Mouse (Mus musculus) activated CD4-positive, CD25-positive, alpha-beta regulatory T cell, adult 4 months (primary cell): ENCODE results near the gene 1700025C18Rik. TPM values are rescaled to one million over a fixed set of nuclear protein-coding genes. Genes with fewer than 3 reads are reported as not detected.
A peak's percentile ranks its signal among the peaks of the same experiment; 100 is the strongest.

Experiments
- ATAC-seq: one replicate; pipeline ENCODE4 v1.8.0; 2017
- polyA plus RNA-seq, 2 experiments: library from polyadenylated mRNA; unstranded; fragments of 100-300 nt; shearing (Covaris generic); gene quantifications; one replicate each; pipeline ENCODE4 v1.2.1; 2017

1700025C18Rik gene
- polyA plus RNA-seq, 2 experiments from 2014 or later, result not detected

DNA sequence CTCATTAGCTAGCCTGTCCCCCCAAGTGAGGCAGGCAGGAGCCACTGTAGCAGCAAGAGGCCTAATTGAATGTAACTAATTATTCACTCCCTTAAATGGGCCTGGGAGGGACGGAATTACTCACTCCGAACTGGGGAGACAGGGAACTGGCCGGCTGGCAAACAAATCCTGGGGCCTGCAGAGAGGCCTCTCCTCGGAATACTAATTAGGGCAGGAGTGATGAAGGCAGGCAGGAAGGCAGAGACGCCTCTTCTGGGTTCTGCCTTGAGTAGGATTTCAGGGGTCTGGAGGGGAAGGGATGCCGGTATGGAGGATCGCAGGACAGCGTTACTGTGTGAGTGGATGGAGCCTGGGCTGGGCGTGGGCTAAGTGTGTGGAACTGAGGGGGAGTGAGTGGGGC is 13.5 kb downstream of the 1700025C18Rik start:
- ATAC-seq, result no peak

DNA sequence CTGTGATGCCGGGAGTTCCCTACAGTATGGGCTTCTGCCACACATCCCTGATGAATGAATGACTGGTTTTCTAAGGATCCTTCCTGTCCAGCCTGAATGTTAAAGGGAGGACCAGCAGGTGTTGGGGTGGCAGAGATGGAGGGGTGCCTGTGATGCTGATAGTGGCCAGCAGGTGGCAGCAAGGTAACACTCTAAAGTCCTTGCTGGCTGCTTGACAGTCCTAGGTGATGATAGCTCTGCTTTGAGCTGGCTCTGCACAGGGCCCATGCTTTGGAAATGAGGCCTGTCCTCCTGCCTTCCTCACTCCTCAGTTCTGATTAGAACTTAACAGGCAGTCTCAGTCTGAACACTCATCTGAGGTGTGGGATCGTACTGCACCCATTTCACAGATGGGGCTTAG is 15.6 kb downstream of the 1700025C18Rik start:
- peak; percentile 32 for ATAC-seq

DNA sequence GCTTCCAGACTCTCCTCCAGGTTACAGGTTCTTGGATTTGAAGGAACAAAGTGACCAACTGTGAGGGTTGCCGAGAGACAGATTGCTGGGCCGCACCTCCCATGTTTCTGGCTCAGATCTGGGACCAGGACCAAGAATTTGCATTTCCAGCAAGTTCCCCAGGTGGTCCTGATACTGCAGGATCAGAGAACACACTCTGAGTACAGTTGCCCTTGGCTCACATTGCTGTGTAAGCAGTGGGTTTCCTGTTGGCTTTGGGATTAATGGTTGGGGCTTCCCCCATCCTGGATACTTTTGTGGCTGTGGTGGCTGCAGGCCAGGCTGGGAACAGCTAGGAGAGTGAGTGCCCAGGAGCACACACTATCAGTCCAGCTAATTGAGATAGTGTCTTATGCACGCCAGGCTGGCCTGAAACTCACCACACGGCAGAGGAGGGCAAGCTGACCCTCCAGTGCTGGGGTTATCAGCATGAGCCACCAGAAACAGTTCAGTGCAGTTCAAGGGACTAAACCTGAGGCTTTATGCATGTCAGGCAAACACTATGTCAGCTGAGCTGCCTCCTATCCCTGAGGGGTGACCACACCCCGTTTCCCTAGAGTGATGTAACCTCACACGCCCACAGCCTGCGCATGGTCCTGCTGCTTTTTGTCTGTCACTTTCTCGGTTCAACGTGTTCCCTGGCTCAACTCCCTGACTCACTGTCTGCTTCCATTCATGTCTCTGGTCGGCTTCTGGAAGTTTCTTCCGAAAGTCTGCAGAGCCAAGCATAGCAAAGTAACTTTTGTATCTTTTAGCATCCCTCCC is 16.3 kb downstream of the 1700025C18Rik start:
- ATAC-seq, result no peak

DNA sequence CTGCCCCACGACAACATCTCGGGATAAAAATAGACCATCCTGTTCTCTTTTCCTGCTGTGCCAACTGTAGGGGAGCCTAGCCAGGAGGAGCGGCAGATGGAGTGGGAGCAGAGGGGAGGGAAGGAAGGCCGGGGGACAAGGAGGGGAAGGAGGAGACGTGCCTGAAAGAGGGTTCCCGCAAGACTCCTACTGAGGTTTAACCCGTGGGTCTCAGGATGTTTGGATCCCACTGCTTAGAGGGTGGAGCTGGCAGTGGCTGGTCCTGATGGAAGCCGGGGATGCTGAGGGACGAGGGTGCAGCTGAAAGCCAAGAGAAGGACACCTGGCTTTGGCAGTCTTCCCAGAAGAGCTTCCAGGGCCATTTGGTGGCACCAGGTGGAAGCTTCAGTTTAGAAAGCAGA is 17.2 kb downstream of the 1700025C18Rik start:
- no peak for ATAC-seq

DNA sequence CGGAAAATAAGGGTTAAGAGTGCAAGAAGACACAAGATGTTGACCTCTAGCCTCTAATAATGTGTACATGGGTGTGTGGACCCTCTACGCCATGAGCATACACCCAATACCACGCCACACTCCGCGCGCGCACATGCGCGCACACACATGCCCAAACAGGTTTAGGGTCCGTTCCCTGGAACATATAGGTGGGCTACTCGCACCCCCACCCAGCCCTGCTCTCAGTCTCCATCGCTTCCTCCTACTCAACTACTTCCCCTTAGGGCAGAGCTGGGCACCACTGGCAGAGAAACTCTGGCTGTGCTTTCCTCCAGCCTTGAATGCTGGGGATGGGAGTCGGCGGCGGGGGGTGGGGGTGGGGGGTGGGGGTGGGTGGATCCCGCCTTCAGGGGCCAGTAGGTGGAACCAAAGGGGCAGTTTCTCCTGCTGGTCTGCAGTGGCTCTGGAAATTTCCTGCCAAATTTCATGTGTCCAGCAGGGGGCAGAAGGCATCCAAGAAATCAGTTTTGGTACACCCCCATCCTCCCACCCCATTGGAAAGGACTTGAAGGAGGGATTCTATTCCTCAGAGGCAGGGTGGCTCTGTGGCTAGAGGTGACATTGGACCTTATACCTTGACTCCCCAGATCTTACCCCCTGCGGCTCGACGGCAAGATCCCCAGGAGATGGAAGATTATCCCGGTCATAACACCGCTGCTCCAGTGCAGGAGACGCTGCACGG is 20.3 kb downstream of the 1700025C18Rik start:
- ATAC-seq, result no peak

DNA sequence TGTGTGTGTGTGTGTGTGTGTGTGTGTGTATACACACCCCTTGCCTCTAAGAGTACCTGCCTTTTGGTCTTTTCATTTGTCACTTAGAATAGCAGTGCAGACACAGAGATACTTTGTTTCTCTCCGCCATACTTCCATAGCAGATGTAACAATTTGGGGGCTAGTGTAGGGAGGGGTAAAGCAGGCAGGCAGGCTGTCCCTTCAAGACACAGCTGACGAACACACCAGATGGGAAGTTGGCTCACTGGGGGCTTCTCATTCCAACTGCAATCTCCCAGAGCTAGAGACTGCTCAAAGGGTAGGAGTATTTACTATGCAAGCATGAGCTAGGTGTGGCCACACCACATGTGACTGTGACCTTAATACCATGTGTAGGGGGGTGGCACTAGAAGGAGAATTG is 21.7 kb downstream of the 1700025C18Rik start:
- no peak for ATAC-seq

DNA sequence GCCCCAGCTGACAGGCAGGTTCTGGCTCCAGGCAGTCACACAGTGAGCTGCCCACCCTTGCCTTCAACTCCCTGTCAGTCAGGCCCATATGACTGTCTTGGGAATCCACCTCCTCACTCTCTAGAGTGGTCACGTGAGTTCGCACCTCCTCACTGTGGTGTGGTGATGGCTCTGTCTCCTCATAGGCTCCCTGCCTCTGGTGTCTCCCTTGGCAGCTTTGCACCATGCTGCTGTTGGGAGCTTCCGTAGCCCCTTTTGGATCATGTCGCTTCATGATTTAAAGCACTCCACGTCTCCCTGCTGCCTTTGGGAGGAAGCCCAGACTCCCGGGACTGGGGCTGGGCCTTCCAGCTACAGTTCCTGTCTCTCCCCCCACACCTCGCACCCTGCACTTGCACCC is 26.1 kb downstream of the 1700025C18Rik start:
- ATAC-seq, result no peak

DNA sequence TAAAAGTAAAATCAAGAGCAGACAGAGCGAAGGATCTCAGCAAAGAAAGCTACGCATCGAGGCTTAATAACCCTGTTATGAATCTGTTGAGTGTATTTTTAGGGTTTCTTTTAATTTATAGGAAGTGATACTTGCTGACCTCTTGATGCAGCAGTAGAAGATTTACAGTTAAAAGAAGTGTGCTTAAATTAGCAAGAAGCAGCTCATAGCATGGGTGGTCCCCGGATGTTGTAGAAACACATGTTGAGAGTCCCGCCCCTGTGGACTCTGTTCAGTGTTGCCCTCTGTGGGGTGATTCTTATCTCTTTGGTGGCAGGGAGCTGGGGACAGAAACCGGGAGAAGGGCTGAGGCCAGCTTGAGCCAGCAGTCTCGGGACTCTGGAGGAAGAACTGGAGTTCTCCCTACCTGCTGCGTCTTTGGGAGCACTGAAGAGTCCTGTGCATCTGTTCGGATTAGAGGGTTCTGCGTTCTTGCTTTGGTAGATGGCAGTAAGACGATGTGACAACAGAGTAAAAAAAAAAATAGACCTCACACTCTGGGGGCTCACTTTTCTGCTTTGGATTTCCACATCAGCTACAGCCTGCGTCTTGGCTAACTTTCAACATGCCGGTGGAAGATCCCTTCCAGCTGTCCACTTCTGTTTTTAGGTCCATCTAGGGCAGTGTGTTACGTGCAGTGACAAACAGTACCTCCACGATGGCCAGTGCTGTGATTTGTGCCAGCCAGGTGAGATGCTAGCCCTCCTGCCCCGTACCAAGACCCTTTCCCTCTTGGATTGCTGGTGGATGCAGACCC is 28.7 kb downstream of the 1700025C18Rik start:
- ATAC-seq, result no peak

DNA sequence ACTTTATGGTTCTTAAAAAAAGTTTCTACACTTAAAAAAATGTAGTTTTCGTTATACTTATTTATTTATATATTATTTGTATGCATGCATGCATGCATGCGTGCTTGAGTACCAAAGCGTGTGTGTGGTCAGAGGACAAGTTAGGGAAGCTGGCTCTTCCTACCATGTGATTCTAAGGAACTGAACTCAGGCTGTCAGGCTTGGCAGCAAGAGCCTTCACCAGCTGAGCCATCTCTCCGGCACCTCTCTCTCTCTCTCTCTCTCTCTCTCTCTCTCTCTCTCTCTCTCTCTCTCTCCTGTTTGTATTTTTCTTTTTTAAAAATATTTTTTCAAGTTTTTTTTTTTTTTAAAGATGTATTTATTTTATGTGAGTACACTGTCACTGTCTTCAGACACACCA is 30.6 kb downstream of the 1700025C18Rik start:
- no peak for ATAC-seq

DNA sequence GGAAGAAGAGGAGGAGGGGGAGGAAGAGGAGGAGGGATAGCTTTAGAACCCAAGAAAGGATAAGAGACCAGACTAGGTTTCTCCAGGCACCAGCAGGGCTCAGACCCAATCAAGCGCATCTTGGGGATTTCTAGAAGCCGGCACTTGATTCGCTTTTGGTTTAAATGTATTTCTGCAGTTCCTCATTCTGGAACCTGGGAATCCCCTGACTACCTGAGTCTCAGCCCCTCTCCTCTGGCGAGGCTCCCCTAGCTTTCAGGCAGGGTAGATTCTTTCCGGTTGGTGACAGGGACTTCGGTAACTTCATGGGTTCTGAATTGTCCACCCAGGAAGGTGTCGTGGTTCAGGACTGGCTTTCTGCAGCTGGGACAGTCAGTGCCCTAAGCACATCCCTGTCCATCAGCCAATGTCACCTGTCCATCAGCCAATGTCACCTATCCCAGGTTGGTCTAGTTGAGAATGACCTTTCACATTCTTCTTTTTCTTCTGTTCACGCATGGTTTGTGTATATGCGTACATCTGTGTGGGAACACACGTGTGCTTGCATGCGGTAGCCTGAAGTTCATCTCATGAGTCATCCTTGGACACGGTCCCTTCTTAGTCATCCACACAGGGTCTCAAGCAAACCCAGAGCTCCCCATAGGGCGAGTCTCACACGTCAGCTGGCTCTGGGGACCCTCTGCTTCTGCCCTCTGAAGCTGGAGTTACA is 34.0 kb downstream of the 1700025C18Rik start:
- ATAC-seq, result no peak

DNA sequence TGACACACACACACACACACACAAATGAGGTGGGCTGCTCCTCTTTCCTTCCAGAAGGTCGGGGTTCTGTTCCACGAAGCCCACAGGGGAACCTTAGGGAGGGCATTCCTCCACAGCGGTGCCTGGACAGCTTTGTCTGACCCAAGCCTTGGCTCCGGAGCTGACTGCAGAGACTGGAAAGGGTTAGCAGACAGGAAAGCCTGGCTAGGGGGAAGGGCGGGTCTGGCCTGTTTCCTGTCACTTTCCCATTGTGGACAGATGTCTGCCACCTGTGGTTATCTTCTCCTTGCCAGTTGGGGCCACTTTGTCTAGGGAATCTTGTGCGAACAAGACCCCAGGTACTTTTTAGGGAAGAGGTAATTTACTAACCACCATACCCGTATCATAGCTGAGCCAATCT is 34.6 kb downstream of the 1700025C18Rik start:
- no peak for ATAC-seq

DNA sequence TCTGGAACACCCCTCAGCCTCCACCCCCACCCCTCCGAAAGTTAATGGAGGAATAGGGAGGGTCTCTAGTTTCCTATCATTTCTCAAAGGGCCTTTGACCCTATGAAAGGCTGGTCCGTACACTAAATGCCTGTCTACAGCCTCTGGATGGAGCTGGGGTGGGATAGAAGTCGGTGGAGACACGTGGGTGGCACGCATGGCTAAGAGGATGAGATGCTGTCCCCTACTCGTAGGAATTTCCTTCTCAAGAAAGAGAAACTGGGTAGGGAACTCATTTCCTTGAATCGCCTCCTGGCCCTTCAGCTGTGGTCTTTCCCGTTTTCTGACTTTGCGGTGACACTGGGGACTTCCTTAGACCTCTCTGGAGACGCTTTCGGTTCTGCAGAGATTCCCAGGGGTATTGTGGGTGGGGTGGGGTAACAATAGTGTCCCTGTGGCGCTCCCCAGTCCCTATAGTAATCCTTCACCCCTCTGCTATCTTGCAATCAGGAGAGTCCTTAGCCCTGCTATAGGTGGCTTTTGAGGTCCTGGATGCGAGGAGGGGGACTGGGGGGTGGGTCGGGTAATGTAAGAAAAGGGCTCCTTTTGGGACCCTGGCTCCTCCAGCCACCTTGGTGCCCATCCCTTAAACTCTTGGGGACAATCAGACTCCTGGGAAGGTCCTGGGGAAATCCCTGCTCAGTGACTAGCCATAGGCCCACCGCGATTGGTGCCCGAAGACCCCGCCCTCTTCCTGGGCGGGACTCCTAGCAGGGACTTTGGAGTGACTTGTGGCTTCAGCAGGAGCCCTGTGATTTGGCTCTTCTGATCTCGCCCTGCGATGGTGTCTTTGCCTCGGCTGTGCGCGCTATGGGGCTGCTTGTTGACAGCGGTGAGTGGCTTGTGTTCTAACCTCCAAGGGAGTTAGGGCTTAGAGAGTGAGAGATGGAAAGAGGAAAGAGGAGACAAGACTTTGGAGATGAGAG is 35.4 kb downstream of the 1700025C18Rik start, which contains the start of gene Cd40:
Cd40 (plus strand) TSS at position 740 of the 965 bp plus-strand sequence.
- ATAC-seq, result peak; percentile 77

DNA sequence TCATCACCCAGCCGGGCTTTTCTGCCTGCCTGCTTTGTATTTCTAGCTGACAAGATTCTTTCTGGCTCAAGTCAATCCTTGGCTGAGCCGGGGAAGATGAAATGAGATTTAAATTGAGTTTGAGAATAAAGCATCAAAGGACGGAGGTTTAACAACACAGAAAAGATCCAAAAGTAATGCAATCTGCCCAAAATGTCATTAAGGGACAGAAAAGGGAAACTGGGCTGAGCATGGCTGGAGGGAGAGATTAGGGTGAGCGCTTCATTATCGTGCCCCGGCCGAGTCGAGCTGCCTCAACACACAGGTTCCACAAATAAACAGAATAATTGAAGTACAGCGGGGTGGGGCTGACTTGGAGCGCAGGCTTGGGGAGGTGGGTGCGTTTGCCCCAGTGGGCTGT is 39.0 kb downstream of the 1700025C18Rik start:
- no peak for ATAC-seq

DNA sequence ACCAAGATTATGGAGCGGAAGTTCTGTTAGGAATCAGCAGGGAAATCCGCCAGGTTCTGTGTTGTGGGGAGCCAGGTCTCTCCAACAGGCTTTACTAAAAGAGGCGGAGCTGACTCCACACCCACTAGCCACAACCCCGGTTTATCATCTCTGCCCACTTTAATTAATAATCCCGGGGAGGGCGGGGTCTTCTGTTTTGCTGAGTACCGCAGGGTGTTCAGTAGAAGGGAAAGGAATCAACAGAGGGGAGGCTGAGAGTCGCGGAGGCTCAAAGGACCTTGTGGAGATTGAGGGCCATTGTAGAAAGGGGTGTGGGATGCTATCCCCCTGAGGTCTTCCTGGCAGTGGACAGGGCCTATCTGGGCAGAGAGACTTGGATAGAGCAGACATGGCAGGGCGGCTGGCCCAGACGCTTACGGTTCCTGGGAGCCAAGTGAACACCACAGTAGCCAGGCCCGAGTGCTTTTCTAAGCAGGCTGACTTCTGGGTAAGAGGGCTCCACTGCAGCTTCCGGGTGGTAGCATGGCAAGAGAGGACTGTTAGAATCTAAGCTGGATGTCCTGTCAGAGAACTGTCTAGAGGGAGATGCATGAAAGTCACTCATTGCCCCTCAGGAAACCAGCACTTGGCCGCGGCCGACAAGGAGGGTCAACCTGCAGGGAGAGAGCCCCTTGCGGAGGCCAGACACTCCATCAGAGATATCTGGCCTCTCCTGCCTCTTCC is 39.6 kb downstream of the 1700025C18Rik start:
- ATAC-seq, result no peak

DNA sequence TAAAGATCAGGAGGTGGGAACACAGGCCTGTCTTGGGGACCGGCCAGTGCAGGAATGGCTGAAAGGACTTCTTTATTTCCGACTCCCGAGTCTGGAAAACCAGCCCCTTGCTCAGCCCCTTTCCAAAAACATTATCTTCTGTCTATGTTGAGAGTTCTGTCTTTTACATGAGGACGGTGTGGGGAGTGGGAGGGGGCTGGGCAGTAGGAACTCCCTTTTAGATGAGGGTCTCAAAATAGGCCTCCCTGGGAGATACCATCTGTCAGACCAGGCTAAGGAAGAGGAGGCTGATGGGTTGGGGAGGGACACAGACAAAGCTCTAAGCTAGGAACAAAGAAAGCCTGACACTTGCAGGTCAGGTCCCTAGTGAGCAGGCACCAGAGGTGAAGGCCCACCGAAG is 41.5 kb downstream of the 1700025C18Rik start:
- no peak for ATAC-seq

DNA sequence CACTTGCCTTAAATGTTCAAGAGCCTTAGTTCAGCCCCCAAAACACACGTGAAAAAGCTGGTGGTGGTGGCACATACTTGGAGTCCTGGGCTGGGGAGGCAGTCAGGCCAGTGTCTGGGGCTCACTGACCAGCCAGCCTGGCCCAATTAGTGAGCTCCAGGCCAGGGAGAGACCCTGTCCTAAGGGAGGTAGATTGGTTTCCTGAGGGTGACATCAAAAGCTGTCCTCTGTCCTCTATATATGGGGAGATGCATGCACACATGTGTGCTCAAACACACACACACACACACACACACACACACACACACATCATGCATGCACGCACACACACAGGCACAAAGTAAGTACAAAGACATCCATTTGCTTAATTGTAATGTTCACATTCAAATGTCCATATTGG is 46.8 kb downstream of the 1700025C18Rik start:
- no peak for ATAC-seq

DNA sequence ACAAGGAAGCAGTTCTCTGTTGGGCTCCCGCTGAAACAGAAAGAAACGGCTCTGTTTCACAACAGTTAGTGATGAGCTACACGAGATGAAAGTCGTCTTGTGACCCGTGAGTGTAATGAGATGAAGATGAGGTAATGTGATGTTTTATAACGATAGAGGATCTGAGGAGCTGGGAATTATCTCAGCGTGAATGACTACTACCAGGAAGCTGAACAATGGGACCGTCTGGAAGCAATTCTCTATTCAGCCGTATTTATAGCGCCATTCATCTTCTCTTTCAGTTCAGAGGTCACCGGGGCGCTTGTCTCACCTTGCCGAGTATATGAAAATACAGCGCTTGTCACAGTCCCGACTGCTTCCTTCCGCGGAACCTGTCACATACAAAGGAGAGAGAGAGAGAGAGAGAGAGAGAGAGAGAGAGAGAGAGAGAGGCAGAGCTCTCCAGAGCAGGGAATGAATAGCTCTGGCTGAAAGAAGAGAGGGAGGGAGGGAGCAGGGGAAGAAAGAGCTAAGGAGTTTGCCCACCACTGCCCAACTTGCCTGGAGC is 47.4 kb downstream of the 1700025C18Rik start:
- no peak for ATAC-seq

DNA sequence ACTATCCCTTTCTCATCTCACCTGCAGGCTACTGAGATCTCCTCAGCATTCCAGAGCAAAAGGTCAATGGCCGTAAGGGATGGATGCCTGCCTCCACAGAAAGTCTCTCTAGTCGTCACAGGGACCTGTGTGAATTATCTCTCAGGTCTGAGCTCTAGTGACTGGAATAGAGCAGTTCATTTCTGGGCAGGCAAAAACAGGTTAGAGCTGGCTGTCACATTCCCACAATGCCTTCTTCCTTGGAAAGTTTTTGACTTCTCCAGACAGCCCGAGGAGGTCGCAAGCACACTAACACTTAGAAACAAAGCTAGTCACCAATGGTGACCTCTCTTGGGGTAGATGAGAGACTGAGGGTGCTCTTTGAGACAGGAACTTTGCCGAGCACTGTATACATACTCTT is 48.4 kb downstream of the 1700025C18Rik start:
- no peak for ATAC-seq

DNA sequence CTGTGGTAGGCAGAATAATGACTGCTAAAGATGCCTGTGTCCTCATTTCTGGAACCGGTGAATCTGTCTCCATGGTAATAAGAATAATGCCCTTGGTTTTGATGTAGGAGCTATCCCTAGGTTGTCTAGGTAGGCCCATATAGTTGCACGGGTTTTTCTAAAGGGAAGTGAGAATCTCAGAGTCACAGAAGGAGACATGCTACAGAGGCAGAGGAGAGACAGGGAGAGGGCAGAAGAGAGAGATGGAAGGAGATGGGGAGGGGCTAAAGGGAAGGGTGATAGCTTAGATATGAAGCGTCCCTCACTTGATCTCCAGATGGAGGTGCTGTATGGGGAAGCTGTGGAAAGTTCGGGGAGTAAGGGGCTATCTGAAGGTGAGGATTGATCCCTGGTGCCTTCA is 53.1 kb downstream of the 1700025C18Rik start:
- ATAC-seq, result no peak

DNA sequence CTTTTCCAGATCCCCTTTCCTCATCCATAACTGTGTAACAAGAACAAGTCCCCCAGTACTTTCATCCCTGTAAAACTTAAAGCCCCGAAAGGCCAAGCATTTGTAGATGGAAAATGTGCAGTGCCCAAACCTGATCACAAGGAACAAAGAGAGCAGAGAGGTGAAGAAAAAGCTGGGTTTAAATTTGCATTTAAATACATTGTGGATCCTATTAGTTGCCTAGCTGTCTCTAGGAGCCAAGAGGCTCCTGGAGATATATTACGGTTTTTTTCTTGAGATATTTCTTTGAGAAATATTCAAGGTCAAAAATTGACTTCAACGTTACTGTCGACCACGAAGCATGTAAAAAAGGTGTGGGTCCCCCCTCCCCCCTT is 55.5 kb downstream of the 1700025C18Rik start:
- peak; percentile 12 for ATAC-seq
